Mouse (Mus musculus) macrophage (primary cell): ENCODE measurements around the gene Pias4. TPM values are rescaled to one million over a fixed set of nuclear protein-coding genes. Genes with fewer than 3 reads are reported as not detected.

Source experiments
- H3K27ac ChIP-seq: fragments of 350-480 bp; formaldehyde crosslinking; 2 replicates; pipeline ENCODE4 v1.9.0; 2021
- H3K36me3 ChIP-seq: fragments of 350-480 bp; formaldehyde crosslinking; 2 replicates; pipeline ENCODE4 v1.9.0; 2021; ENCODE audit errors: inconsistent target
- H3K4me3 ChIP-seq: fragments of 350-480 bp; formaldehyde crosslinking; 2 replicates; pipeline ENCODE4 v1.9.0; 2021; ENCODE audit errors: inconsistent target
- H3K79me2 ChIP-seq: fragments of 350-480 bp; formaldehyde crosslinking; 2 replicates; pipeline ENCODE4 v1.9.0; 2021; ENCODE audit errors: inconsistent target
- WGBS: methylation state at CpG from one replicate; pipeline ENCODE4 v1.1.7; 2026; ENCODE audit warnings: inconsistent platforms; ENCODE audit not compliant: missing documents; 5-methylcytosine and 5-hydroxymethylcytosine counted together
- polyA plus RNA-seq: library from polyadenylated mRNA; stranded (reverse); fragments of 250-400 nt; gene quantifications from 3 replicates; pipeline ENCODE4 v1.2.4, GENCODE M21; 2018; ENCODE audit warnings: inconsistent platforms

The Pias4 gene
- polyA plus RNA-seq, 1 experiment from 2014 or later = 21.5 TPM

GRCm38 (mm10) chr10:81134966-81135681 lies 32.6 kb downstream of the Pias4 start, which contains the start of gene Zbtb7a:
Zbtb7a (plus strand) TSS chr10:81135220.
- peak within 1 kb of the TSS; percentile 92 for H3K27ac ChIP-seq
- under 1% methylated on average over 41 of the region's 41 CpGs for WGBS
- H3K4me3 ChIP-seq = peak within 1 kb of the TSS; percentile 67
- peaks cover 23% of the 10 kb centered on the region for H3K79me2 ChIP-seq
- H3K36me3 ChIP-seq = no peaks in the 10 kb centered on the region

DNA sequence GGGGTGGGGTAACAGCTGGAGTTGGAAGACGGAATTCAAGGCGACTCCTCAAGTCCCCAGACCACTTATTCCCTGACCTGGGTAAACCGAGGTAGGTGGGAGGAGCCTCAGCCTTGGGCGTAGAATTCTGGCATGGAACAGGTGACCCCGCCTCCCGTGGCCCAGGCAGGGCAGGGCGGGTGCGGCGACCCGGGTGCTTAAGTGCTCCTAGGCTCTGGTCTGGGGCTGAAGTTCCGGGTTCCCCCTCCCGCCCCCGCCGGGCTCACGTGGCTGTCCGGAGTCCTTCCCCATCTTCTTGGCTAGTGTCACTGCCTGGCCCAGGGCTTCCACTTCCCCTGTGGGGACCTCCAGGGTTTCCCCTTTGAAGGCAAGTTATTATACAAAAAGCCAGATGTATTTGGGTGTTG lies 33.5 kb downstream of the Pias4 start:
- Histone ChIP-seq H3K36me3 (no peaks in the 10 kb centered on the region), H3K27ac (peak overlapping the region; percentile 92), H3K4me3 (peak overlapping the region; percentile 67), H3K79me2 (peaks cover 13% of the 10 kb centered on the region)
- WGBS = 2% methylated on average over 16 of the region's 16 CpGs

DNA sequence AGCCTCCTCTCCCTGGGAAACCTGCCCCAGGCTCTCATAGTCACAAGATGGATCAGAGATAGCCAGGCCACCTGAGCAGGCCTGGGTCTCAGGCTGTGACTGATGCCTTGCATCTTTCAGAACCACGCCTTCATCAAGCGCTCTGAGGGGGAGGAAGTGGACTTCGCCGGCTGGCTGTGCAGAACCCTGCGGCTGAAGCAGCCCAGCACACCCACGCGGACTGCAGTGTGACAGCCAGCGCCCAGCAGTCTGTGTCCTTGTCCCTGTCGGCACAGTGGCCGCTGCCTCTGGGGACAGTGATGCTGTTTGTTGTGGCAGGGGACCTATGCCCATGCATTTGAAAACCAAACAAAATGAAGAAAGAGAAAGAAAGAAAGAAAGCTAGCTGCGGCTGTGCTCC lies 44.2 kb downstream of the Pias4 start:
- WGBS = 83% methylated on average over 11 of the region's 11 CpGs
- no peak overlapping the region for H3K27ac ChIP-seq
- no peak overlapping the region for H3K4me3 ChIP-seq
- H3K36me3 ChIP-seq = peaks cover 53% of the 10 kb centered on the region
- no peaks in the 10 kb centered on the region for H3K79me2 ChIP-seq

DNA sequence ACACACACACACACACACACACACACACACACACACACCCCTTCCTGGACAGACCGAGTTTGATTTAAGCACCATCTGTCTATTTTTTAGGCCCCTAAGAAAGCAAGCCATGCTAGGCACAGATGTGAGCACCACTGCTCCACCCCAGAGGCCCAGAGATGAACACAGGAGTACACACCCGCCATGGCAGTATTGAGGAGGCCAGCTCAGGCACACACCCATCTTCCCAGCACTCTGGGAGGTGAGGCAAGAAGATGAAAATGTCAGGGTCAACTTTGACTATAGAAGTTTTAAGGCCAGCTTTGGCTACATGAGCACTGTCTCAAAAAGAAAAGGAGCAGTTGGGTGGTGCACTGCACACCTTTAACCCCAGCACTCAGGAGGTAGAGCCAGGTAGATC lies 44.8 kb downstream of the Pias4 start:
- no peak overlapping the region for H3K27ac ChIP-seq
- WGBS = 92% methylated on average over 2 of the region's 2 CpGs
- no peaks in the 10 kb centered on the region for H3K79me2 ChIP-seq
- H3K4me3 ChIP-seq = no peak overlapping the region
- H3K36me3 ChIP-seq = peaks cover 59% of the 10 kb centered on the region

DNA sequence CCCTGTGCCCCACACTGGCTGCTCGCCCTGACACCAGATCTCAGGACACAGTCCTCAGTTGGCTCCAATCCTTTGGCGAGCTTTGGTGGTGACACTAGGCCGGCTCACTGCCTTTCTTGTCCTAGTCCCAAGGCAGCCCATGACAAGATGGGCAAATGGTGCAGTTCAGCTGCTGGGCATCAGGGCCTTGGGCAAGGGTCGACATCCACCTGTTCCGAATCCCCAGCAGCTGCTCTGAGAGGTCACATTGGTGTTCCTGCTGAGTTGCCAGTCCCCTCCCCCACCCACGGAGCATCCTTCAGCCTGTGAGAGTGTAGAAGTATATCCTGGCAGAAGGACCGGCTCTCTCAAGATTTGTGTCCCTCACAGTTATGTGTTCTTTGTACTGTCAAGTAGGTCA lies 47.1 kb downstream of the Pias4 start:
- no peaks in the 10 kb centered on the region for H3K79me2 ChIP-seq
- no peak overlapping the region for H3K4me3 ChIP-seq
- H3K27ac ChIP-seq = no peak overlapping the region
- WGBS = 91% methylated on average over 7 of the region's 7 CpGs
- peaks cover 75% of the 10 kb centered on the region for H3K36me3 ChIP-seq

DNA sequence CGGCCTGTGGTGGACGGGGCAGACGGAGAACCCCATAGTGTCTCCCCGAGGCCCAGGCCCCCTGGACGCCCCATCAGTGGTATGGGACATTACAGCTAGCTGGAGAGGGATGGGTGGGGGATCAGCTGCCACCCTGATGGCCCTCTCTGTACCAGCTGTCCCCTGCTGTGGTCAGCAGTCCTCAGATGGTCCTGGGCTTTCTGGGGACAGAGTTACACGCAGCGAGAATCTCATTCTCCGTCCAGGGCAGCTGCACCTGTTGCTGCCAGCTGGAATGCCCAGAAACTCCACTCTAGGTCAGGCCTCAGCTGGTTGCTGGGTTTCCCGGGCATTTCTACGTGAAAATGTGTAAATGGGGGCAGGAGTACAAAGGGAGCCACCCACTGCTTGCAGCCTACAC lies 48.1 kb downstream of the Pias4 start:
- Histone ChIP-seq H3K27ac (no peak overlapping the region), H3K79me2 (peaks cover under 1% of the 10 kb centered on the region; the same call in 1 of the 2 replicates), H3K4me3 (no peak overlapping the region), H3K36me3 (peaks cover 85% of the 10 kb centered on the region)
- 99% methylated on average over 10 of the region's 10 CpGs for WGBS

GRCm38 (mm10) chr10:81112946-81113345 lies 54.8 kb downstream of the Pias4 start:
- Histone ChIP-seq H3K27ac (no peak overlapping the region), H3K79me2 (peaks cover 67% of the 10 kb centered on the region), H3K36me3 (peaks cover 75% of the 10 kb centered on the region), H3K4me3 (no peak overlapping the region)
- WGBS = 90% methylated on average over 6 of the region's 6 CpGs

GRCm38 (mm10) chr10:81106113-81106721 lies 61.5 kb downstream of the Pias4 start:
- H3K4me3 ChIP-seq = peak overlapping the region; percentile 66
- WGBS = 0% methylated on average over 33 of the region's 35 CpGs
- H3K79me2 ChIP-seq = peaks cover 51% of the 10 kb centered on the region
- peaks cover 25% of the 10 kb centered on the region for H3K36me3 ChIP-seq
- H3K27ac ChIP-seq = peak overlapping the region; percentile 43

DNA sequence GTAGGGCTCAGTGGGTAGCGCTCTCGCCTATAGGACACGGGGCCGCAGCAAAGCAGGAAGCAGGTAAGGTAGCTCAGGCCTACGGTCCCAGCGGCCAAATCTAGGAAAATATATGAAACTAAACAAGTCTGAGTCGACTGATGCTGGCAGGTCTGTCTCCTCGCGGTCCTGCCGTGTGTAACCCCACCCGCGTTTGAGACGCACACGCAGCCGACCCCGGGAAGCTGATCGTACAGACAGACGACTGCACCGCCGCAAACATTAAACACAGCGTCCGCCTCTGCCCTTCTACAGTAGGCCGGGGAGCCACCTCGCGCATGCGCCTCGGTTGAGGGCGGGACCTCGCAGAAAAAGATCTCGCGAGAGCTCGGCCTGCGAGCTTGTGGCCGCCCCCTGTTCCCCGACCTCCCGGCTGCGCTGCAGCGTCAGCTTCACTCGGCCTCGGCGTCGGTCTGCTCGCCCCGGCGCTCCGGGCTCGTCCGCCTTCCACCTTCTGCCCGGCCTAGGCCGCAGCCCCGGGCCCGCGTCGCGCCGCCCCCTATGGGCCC lies 62.1 kb downstream of the Pias4 start, which contains the start of gene Map2k2:
Map2k2 (plus strand) TSS at position 351 of the 548 bp plus-strand sequence.
- peak within 1 kb of the TSS; percentile 79 for H3K27ac ChIP-seq
- peak within 1 kb of the TSS; percentile 77 for H3K4me3 ChIP-seq
- peaks cover 19% of the 10 kb centered on the region for H3K36me3 ChIP-seq
- H3K79me2 ChIP-seq = peaks cover 45% of the 10 kb centered on the region
- WGBS = under 1% methylated on average over 56 of the region's 56 CpGs

Other genes starting within 250 kb of the Pias4 start
- gene Lmnb2, start 249.7 kb downstream of the Pias4 start, polyA plus RNA-seq = 6.2 to 17.4 TPM (median 7.2 TPM) in 3 replicates
- gene Gadd45b, start 237.8 kb downstream of the Pias4 start, polyA plus RNA-seq = 45.9 to 89.8 TPM (median 71.3 TPM) in 3 replicates
- 0.88 to 1.1 TPM (median 0.93 TPM) in 3 replicates for gene Gng7, start 153.0 kb downstream of the Pias4 start, polyA plus RNA-seq
- not detected in 3 replicates for gene Diras1, start 142.3 kb downstream of the Pias4 start, polyA plus RNA-seq
- 6.1 to 14.7 TPM (median 14.6 TPM) in 3 replicates for gene Slc39a3, start 130.5 kb downstream of the Pias4 start, polyA plus RNA-seq
- gene Sgta, start 107.7 kb downstream of the Pias4 start, polyA plus RNA-seq = 65.8 to 82.0 TPM (median 68.8 TPM) in 3 replicates
- 7.4 to 19.1 TPM (median 9.9 TPM) in 3 replicates for gene Thop1, start 97.9 kb downstream of the Pias4 start, polyA plus RNA-seq
- 0.75 to 1.1 TPM (median 0.85 TPM) in 3 replicates for gene Creb3l3, start 69.0 kb downstream of the Pias4 start, polyA plus RNA-seq
- 31.4 to 102 TPM (median 93.5 TPM) in 3 replicates for gene Map2k2, start 62.0 kb downstream of the Pias4 start, polyA plus RNA-seq
- 48.1 to 55.4 TPM (median 52.8 TPM) in 3 replicates for gene Zbtb7a, start 32.7 kb downstream of the Pias4 start, polyA plus RNA-seq
- gene Eef2, start 8.7 kb upstream of the Pias4 start, polyA plus RNA-seq = 749 to 1,081 TPM (median 1,012 TPM) in 3 replicates
- 41.2 to 57.0 TPM (median 43.5 TPM) in 3 replicates for gene Dapk3, start 15.1 kb upstream of the Pias4 start, polyA plus RNA-seq
- not detected in 3 replicates for gene 4930442H23Rik, start 15.9 kb upstream of the Pias4 start, polyA plus RNA-seq
- not detected in 3 replicates for gene Nmrk2, start 34.1 kb upstream of the Pias4 start, polyA plus RNA-seq
- not detected in 3 replicates for gene Atcay, start 62.9 kb upstream of the Pias4 start, polyA plus RNA-seq
- 0.26 to 0.61 TPM (median 0.53 TPM) in 3 replicates for gene Zfr2, start 65.2 kb upstream of the Pias4 start, polyA plus RNA-seq
- gene Matk, start 85.0 kb upstream of the Pias4 start, polyA plus RNA-seq = 5.3 to 5.7 TPM (median 5.5 TPM) in 3 replicates
- gene Mrpl54, start 99.0 kb upstream of the Pias4 start, polyA plus RNA-seq = 39.4 to 78.9 TPM (median 55.8 TPM) in 3 replicates
- 9.8 to 31.4 TPM (median 19.8 TPM) in 3 replicates for gene Apba3, start 99.0 kb upstream of the Pias4 start, polyA plus RNA-seq
- gene Tjp3, start 123.7 kb upstream of the Pias4 start, polyA plus RNA-seq = 1.7 to 4.2 TPM (median 3.3 TPM) in 3 replicates
- gene Pip5k1c, start 125.0 kb upstream of the Pias4 start, polyA plus RNA-seq = 63.2 to 85.8 TPM (median 77.1 TPM) in 3 replicates
- 14.4 to 21.3 TPM (median 15.1 TPM) in 3 replicates for gene Cactin, start 153.2 kb upstream of the Pias4 start, polyA plus RNA-seq
- gene Tbxa2r, start 160.8 kb upstream of the Pias4 start, polyA plus RNA-seq = not detected in 3 replicates
- 0.07 TPM in 1 of 3 replicates, not detected in the others for gene Gipc3, start 175.3 kb upstream of the Pias4 start, polyA plus RNA-seq
- gene Hmg20b, start 182.6 kb upstream of the Pias4 start, polyA plus RNA-seq = 33.1 to 54.6 TPM (median 42.5 TPM) in 3 replicates
- gene Mfsd12, start 189.6 kb upstream of the Pias4 start, polyA plus RNA-seq = 129 to 266 TPM (median 167 TPM) in 3 replicates
- 1.5 to 9.8 TPM (median 2.5 TPM) in 3 replicates for gene 4930404N11Rik, start 197.9 kb upstream of the Pias4 start, polyA plus RNA-seq
- gene Fzr1, start 210.6 kb upstream of the Pias4 start, polyA plus RNA-seq = 12.9 to 17.0 TPM (median 15.3 TPM) in 3 replicates
- gene Dohh, start 216.5 kb upstream of the Pias4 start, polyA plus RNA-seq = 21.0 to 48.1 TPM (median 32.0 TPM) in 3 replicates
- gene Gm48551, start 216.5 kb upstream of the Pias4 start, polyA plus RNA-seq = 0.07 to 1.0 TPM (median 0.46 TPM) in 3 replicates
- 0.57 TPM in 1 of 3 replicates, not detected in the others for gene Gm48552, start 221.1 kb upstream of the Pias4 start, polyA plus RNA-seq
- 9.6 to 21.8 TPM (median 14.6 TPM) in 3 replicates for gene Smim24, start 225.1 kb upstream of the Pias4 start, polyA plus RNA-seq